Mouse (Mus musculus) MEL (cell line): ENCODE measurements around the gene Disp1. TPM values are rescaled to one million over a fixed set of nuclear protein-coding genes. Genes with fewer than 3 reads are reported as not detected.

Source experiments
- DNase-seq: peaks from one replicate; pipeline ENCODE4 v3.0.0; 2011; ENCODE audit warnings: low read depth, low spot score
- H3K27ac ChIP-seq: 2 replicates; pipeline ENCODE4 v1.5.1; 2012; ENCODE audit warnings: low read depth, mild to moderate bottlenecking, control low read depth, low read length, moderate library complexity; ENCODE audit not compliant: control insufficient read depth
- H3K27me3 ChIP-seq, 2 experiments: fragments of 150-350 bp in 1 of 2; sonication (generic) in 1 of 2; 2 replicates each; pipeline ENCODE4 v1.6.1; 2012; ENCODE audit warnings: low read length in 2 of 2, mild to moderate bottlenecking in 2 of 2, improper control_type of control experiment in 1 of 2, moderate library complexity in 1 of 2; ENCODE audit not compliant: insufficient read depth in 2 of 2, control insufficient read depth in 1 of 2
- H3K36me3 ChIP-seq, 2 experiments: 2 replicates each; pipeline ENCODE4 v1.6.1; 2012 to 2014; ENCODE audit warnings: low read length in 2 of 2, improper control_type of control experiment in 1 of 2, inconsistent platforms in 1 of 2, mild to moderate bottlenecking in 1 of 2; ENCODE audit not compliant: insufficient read depth in 2 of 2, control insufficient read depth in 1 of 2
- H3K4me1 ChIP-seq, 2 experiments: fragments of 150-350 bp in 1 of 2; sonication (generic) in 1 of 2; 2 replicates each; pipeline ENCODE4 v1.6.1; 2012; ENCODE audit warnings: low read length in 2 of 2, improper control_type of control experiment in 1 of 2, mild to moderate bottlenecking in 1 of 2; ENCODE audit not compliant: insufficient read depth in 2 of 2, control insufficient read depth in 1 of 2
- H3K4me3 ChIP-seq, 2 experiments: fragments of 150-350 bp in 1 of 2; sonication (generic) in 1 of 2; 2 replicates each; pipeline ENCODE4 v1.5.1; 2012; ENCODE audit warnings: low read depth in 2 of 2, low read length in 2 of 2, mild to moderate bottlenecking in 2 of 2, moderate library complexity in 2 of 2, control low read depth in 1 of 2, improper control_type of control experiment in 1 of 2; ENCODE audit not compliant: control insufficient read depth in 1 of 2, insufficient read depth in 1 of 2
- H3K79me2 ChIP-seq: 2 replicates; pipeline ENCODE4 v1.6.1; 2012; ENCODE audit warnings: mild to moderate bottlenecking, low read length, moderate library complexity; ENCODE audit not compliant: control insufficient read depth, poor library complexity, insufficient read depth
- H3K9ac ChIP-seq: 2 replicates; pipeline ENCODE4 v1.6.1; 2012; ENCODE audit warnings: low read depth, mild to moderate bottlenecking, control low read depth, low read length, moderate library complexity; ENCODE audit not compliant: control insufficient read depth, poor library complexity, severe bottlenecking
- H3K9me3 ChIP-seq: fragments of 150-350 bp; sonication (generic); replicated peaks from 2 replicates; pipeline ENCODE4 v1.6.1; 2012; ENCODE audit warnings: mild to moderate bottlenecking, low read length, improper control_type of control experiment, moderate library complexity; ENCODE audit not compliant: insufficient read depth
- CHD1 ChIP-seq: IDR thresholded peaks from 2 replicates; pipeline ENCODE4 v1.6.1; 2012; ENCODE audit warnings: low read depth, mild to moderate bottlenecking, inconsistent platforms, low read length, improper control_type of control experiment
- CTCF ChIP-seq, 3 experiments: IDR thresholded peaks in 2 of 3; conservative IDR thresholded peaks in 1 of 3; 2 replicates each; pipeline ENCODE4 v1.5.1; 2011 to 2012; ENCODE audit warnings: low read length in 3 of 3, low read depth in 2 of 3, mild to moderate bottlenecking in 2 of 3, improper control_type of control experiment in 1 of 3, inconsistent platforms in 1 of 3, mixed read lengths in 1 of 3, moderate library complexity in 1 of 3; ENCODE audit not compliant: control insufficient read depth in 1 of 3, insufficient read depth in 1 of 3, poor library complexity in 1 of 3, severe bottlenecking in 1 of 3
- E2F4 ChIP-seq: IDR thresholded peaks from 2 replicates; pipeline ENCODE4 v1.6.1; 2011; ENCODE audit warnings: low read depth, low read length, improper control_type of control experiment, borderline replicate concordance
- ELF1 ChIP-seq: IDR thresholded peaks from 2 replicates; pipeline ENCODE4 v1.6.1; 2014; ENCODE audit warnings: low read depth, mild to moderate bottlenecking, inconsistent platforms, low read length, improper control_type of control experiment, moderate library complexity
- EP300 ChIP-seq, 2 experiments: IDR thresholded peaks; 2 replicates each; pipeline ENCODE4 v1.6.1; 2011; ENCODE audit warnings: improper control_type of control experiment in 2 of 2, low read length in 2 of 2, low read depth in 1 of 2, mild to moderate bottlenecking in 1 of 2
- GATA1 ChIP-seq: IDR thresholded peaks from 2 replicates; pipeline ENCODE4 v1.6.1; 2011; ENCODE audit warnings: low read depth, low read length, improper control_type of control experiment
- JUND ChIP-seq: IDR thresholded peaks from 2 replicates; pipeline ENCODE4 v1.6.1; 2011; ENCODE audit warnings: low read depth, mild to moderate bottlenecking, improper control_type of control experiment, low read length
- KAT2A ChIP-seq: conservative IDR thresholded peaks from 2 replicates; pipeline ENCODE4 v1.6.1; 2012; ENCODE audit warnings: low read depth, low read length, improper control_type of control experiment, inconsistent platforms
- MAFK ChIP-seq: IDR thresholded peaks from 2 replicates; pipeline ENCODE4 v1.6.1; 2011; ENCODE audit warnings: low read depth, mild to moderate bottlenecking, low read length, improper control_type of control experiment, borderline replicate concordance
- MAX ChIP-seq: IDR thresholded peaks from 2 replicates; pipeline ENCODE4 v1.6.1; 2011; ENCODE audit warnings: low read length, improper control_type of control experiment
- MEF2A ChIP-seq: IDR thresholded peaks from 2 replicates; pipeline ENCODE4 v1.6.1; 2014; ENCODE audit warnings: low read depth, mild to moderate bottlenecking, inconsistent platforms, low read length, improper control_type of control experiment; ENCODE audit not compliant: poor library complexity, insufficient replicate concordance, severe bottlenecking; ENCODE audit errors: extremely low read depth
- MXI1 ChIP-seq: IDR thresholded peaks from 2 replicates; pipeline ENCODE4 v1.6.1; 2011; ENCODE audit warnings: mild to moderate bottlenecking, low read depth, low read length, improper control_type of control experiment
- MYB ChIP-seq: IDR thresholded peaks from 2 replicates; pipeline ENCODE4 v1.6.1; 2011; ENCODE audit warnings: mild to moderate bottlenecking, low read depth, low read length, improper control_type of control experiment
- POLR2A ChIP-seq, 2 experiments: IDR thresholded peaks; 2 replicates each; pipeline ENCODE4 v1.6.1; 2011 to 2012; ENCODE audit warnings: low read length in 2 of 2, mild to moderate bottlenecking in 2 of 2, control low read depth in 1 of 2, improper control_type of control experiment in 1 of 2, low read depth in 1 of 2, moderate library complexity in 1 of 2; ENCODE audit not compliant: control insufficient read depth in 1 of 2, insufficient read depth in 1 of 2, poor library complexity in 1 of 2
- POLR2AphosphoS2 ChIP-seq: IDR thresholded peaks from 2 replicates; pipeline ENCODE4 v1.6.1; 2011; ENCODE audit warnings: low read length, improper control_type of control experiment
- POLR2AphosphoS5 ChIP-seq: IDR thresholded peaks from 2 replicates; pipeline ENCODE4 v1.6.1; 2012; ENCODE audit warnings: low read depth, borderline replicate concordance, mild to moderate bottlenecking, inconsistent platforms, low read length, moderate library complexity, mixed read lengths
- RCOR1 ChIP-seq: IDR thresholded peaks from 2 replicates; pipeline ENCODE4 v1.6.1; 2012; ENCODE audit warnings: low read depth, mild to moderate bottlenecking, inconsistent platforms, low read length, improper control_type of control experiment
- TAL1 ChIP-seq: IDR thresholded peaks from 2 replicates; pipeline ENCODE4 v1.6.1; 2012; ENCODE audit warnings: mild to moderate bottlenecking, inconsistent platforms, low read length, moderate library complexity, mixed read lengths
- TBP ChIP-seq: IDR thresholded peaks from 2 replicates; pipeline ENCODE4 v1.8.0; 2011; ENCODE audit warnings: low read depth, low read length, improper control_type of control experiment
- TCF12 ChIP-seq: IDR thresholded peaks from 2 replicates; pipeline ENCODE4 v1.6.1; 2014; ENCODE audit warnings: low read depth, mild to moderate bottlenecking, inconsistent platforms, low read length, improper control_type of control experiment, moderate library complexity
- UBTF ChIP-seq: IDR thresholded peaks from 2 replicates; pipeline ENCODE4 v1.6.1; 2012; ENCODE audit warnings: low read depth, mild to moderate bottlenecking, inconsistent platforms, low read length, improper control_type of control experiment, moderate library complexity, borderline replicate concordance; ENCODE audit not compliant: insufficient read depth
- USF1 ChIP-seq: IDR thresholded peaks from 2 replicates; pipeline ENCODE4 v1.6.1; 2014; ENCODE audit warnings: low read depth, mild to moderate bottlenecking, inconsistent platforms, low read length, improper control_type of control experiment, moderate library complexity
- USF2 ChIP-seq, 2 experiments: IDR thresholded peaks; 2 replicates each; pipeline ENCODE4 v1.6.1; 2011 to 2012; ENCODE audit warnings: improper control_type of control experiment in 2 of 2, low read length in 2 of 2, borderline replicate concordance in 1 of 2, inconsistent platforms in 1 of 2, low read depth in 1 of 2, mild to moderate bottlenecking in 1 of 2; ENCODE audit not compliant: insufficient read depth in 1 of 2
- ZKSCAN1 ChIP-seq: IDR thresholded peaks from 2 replicates; pipeline ENCODE4 v1.6.1; 2012; ENCODE audit warnings: low read depth, mild to moderate bottlenecking, inconsistent platforms, low read length, improper control_type of control experiment, moderate library complexity
- ZMIZ1 ChIP-seq: IDR thresholded peaks from 2 replicates; pipeline ENCODE4 v1.6.1; 2012; ENCODE audit warnings: low read depth, mild to moderate bottlenecking, inconsistent platforms, low read length, improper control_type of control experiment, moderate library complexity
- polyA plus RNA-seq, 2 experiments: library from polyadenylated mRNA; stranded (reverse) in 1 of 2; unstranded in 1 of 2; fragments of >175 nt in 1 of 2; fragments of >200 nt in 1 of 2; gene quantifications; 2 replicates each; pipeline versions ENCODE4 v1.2.1 to v1.2.4; 2012; ENCODE audit warnings: low replicate concordance in 2 of 2, low read depth in 1 of 2; ENCODE audit not compliant: insufficient read length in 2 of 2, insufficient read depth in 1 of 2, missing spikeins in 1 of 2
- total RNA-seq: library from RNA; depleted of rRNA; stranded (reverse); fragments of 300-350 nt; gene quantifications from 2 replicates; pipeline ENCODE4 v1.2.3, GENCODE M21; 2012

Disp1 gene
- total and polyA plus RNA-seq, 3 experiments: 6.3 to 9.9 TPM; not detected in 1

DNA sequence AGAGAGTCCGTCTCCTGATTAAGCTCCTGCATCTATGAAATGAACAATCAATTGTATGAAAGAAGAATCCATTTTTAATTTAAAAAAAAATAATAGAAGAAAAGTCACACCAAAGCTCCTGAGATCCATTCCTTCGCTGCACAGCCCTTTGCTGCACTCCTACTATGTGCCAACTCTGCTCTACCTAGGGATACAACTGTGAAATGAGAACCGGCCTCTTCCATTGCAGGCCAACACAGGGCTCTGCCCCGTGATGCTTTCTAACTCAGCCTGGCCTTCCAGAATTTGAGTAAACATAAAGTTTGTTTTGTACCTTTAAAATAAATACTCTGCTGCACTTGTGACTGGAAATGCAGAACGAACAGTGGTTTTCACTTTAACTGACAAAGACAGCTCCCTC, 42.0 kb downstream of the Disp1 start:
- TF ChIP-seq POLR2AphosphoS2: no peak
- TF ChIP-seq ZKSCAN1: peak; percentile 72
- H3K27ac ChIP-seq: no peak overlapping the region

DNA sequence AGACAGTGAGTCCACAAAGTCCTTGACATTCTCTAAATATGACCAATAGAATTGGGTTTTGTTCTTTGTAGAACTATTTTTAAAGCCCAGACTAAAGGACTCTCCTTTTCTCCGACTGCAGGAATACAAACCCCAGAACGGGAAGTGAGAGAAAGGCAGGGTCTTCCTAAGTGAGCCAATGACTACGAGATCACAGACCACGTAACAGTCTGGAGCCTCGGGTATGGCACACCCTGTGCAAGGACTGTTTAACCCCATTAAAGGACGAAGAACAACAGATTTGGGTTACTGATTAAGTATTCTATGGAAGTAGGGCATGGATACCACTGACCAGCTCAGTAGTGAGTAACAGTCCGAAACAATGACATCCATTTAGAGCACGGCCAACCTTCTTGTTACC, 46.1 kb downstream of the Disp1 start:
- Histone ChIP-seq H3K9ac (no peak overlapping the region), H3K27me3 (no peaks in the 10 kb centered on the region), H3K9me3 (no peaks in the 10 kb centered on the region), H3K4me1 (peaks cover 0 to 6% of the 10 kb centered on the region in 2 experiments; a peak in 1 of 4 replicates), H3K79me2 (no peaks in the 10 kb centered on the region), H3K36me3 (no peaks in the 10 kb centered on the region; a peak in 2 of 4 replicates), H3K4me3 (no peak overlapping the region), H3K27ac (no peak overlapping the region)
- no peak for DNase-seq
- TF ChIP-seq CTCF (IDR thresholded peaks at IDR 0.05 in 2 of 3, conservative IDR thresholded peaks at IDR 0.05 in 1 of 3; ENCODE audit: control insufficient read depth in 1 of 3, insufficient read depth in 1 of 3, low read depth in 2 of 3, low read length in 3 of 3, poor library complexity in 1 of 3, severe bottlenecking in 1 of 3): no peak
- TF ChIP-seq MAX: no peak
- TF ChIP-seq MAFK: no peak
- no peak for TF ChIP-seq POLR2A (IDR thresholded peaks at IDR 0.05; ENCODE audit: control insufficient read depth in 1 of 2, insufficient read depth in 1 of 2, low read depth in 1 of 2, low read length in 2 of 2, poor library complexity in 1 of 2)
- no peak for TF ChIP-seq USF2 (IDR thresholded peaks at IDR 0.05; ENCODE audit: borderline replicate concordance in 1 of 2, insufficient read depth in 1 of 2, low read depth in 1 of 2, low read length in 2 of 2)
- no peak for TF ChIP-seq MXI1
- TF ChIP-seq CHD1: no peak
- no peak for TF ChIP-seq MYB
- TF ChIP-seq ZMIZ1: no peak
- no peak for TF ChIP-seq USF1
- TF ChIP-seq POLR2AphosphoS2: no peak
- no peak for TF ChIP-seq GATA1
- TF ChIP-seq UBTF: no peak

More for the DNA sequence above, 42.0 kb downstream of the Disp1 start:
- Histone ChIP-seq H3K4me3 (no peak overlapping the region), H3K79me2 (no peaks in the 10 kb centered on the region), H3K27me3 (no peaks in the 10 kb centered on the region), H3K36me3 (no peaks in the 10 kb centered on the region), H3K9ac (no peak overlapping the region), H3K4me1 (no peaks in the 10 kb centered on the region), H3K9me3 (no peaks in the 10 kb centered on the region)
- DNase-seq: no peak

DNA sequence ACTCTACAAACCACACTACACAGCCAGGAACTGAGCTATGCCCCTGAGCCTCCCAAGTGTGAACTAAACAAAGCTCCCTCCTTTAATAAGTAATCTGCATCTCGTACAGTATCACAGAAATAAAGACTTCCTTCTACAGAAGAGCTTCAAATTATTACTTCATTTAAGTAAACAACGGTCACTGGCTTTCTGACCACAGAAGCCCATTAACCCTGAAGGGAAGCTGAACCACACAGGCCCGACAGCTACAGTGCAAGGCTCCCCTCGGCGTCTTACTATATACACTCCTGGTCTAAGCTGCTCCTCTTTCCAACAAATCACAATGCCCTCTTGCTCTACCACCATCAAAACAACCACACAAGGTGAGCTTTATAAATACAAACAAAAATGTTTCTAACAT, 50.2 kb downstream of the Disp1 start:
- Histone ChIP-seq H3K36me3 (no peaks in the 10 kb centered on the region; a peak in 2 of 4 replicates), H3K4me3 (no peak overlapping the region), H3K27me3 (no peaks in the 10 kb centered on the region), H3K9me3 (no peaks in the 10 kb centered on the region), H3K9ac (no peak overlapping the region), H3K27ac (no peak overlapping the region), H3K4me1 (peaks cover 0 to 6% of the 10 kb centered on the region in 2 experiments; a peak in 1 of 4 replicates), H3K79me2 (no peaks in the 10 kb centered on the region)
- no peak for DNase-seq
- TF ChIP-seq E2F4 (no peak), EP300 (IDR thresholded peaks at IDR 0.05; ENCODE audit: low read depth in 1 of 2, low read length in 2 of 2) (no peak), USF2 (IDR thresholded peaks at IDR 0.05; ENCODE audit: borderline replicate concordance in 1 of 2, insufficient read depth in 1 of 2, low read depth in 1 of 2, low read length in 2 of 2) (no peak), MEF2A (no peak), POLR2AphosphoS5 (no peak), UBTF (no peak), RCOR1 (no peak), TCF12 (no peak), TAL1 (no peak), ZMIZ1 (no peak), KAT2A (no peak), ELF1 (no peak), ZKSCAN1 (no peak), POLR2A (IDR thresholded peaks at IDR 0.05; ENCODE audit: control insufficient read depth in 1 of 2, insufficient read depth in 1 of 2, low read depth in 1 of 2, low read length in 2 of 2, poor library complexity in 1 of 2) (no peak), TBP (no peak), JUND (no peak)
